Mouse (Mus musculus) lung, postnatal 36 days (tissue): ENCODE results near the gene Olfr259.

Experiments used
- DNase-seq: peaks from one replicate; pipeline ENCODE4 v3.0.0; 2022; ENCODE audit warnings: mixed read lengths

Gene Olfr259

GRCm38 (mm10) chr2:87114467-87114866 is at the start of gene Olfr259:
Gene Olfr259 (minus strand): TSS chr2:87114567.
- no peak for DNase-seq

- no peak for DNase-seq
Measured at GRCm38 (mm10) chr2:87152524-87152923, 38.2 kb upstream of the Olfr259 start, which contains the start of gene Olfr1111. Gene Olfr1111 (minus strand): TSS chr2:87152624.

GRCm38 (mm10) chr2:87140200-87140599 is 25.8 kb upstream of the Olfr259 start, which contains the start of gene Olfr1110:
Gene Olfr1110 (minus strand): TSS chr2:87140300.
- DNase-seq, result no peak

- DNase-seq, result no peak
Measured at GRCm38 (mm10) chr2:87095908-87096307, 18.5 kb downstream of the Olfr259 start, which contains the start of gene Olfr1109. Gene Olfr1109 (minus strand): TSS chr2:87096008.

- no peak for DNase-seq
Measured at GRCm38 (mm10) chr2:87075717-87076116, 38.6 kb downstream of the Olfr259 start, which contains the start of gene Olfr1107. Gene Olfr1107 (minus strand): TSS chr2:87075817.
